Mouse (Mus musculus) heart, postnatal 0 days (tissue): ENCODE measurements around the gene Olfr97.

Source experiments
- CTCF ChIP-seq: IDR thresholded peaks from 2 replicates; pipeline ENCODE4 v1.5.1; 2016; ENCODE audit warnings: antibody characterized with exemption, control low read depth, low read depth
- EP300 ChIP-seq: IDR thresholded peaks from 2 replicates; pipeline ENCODE4 v1.6.1; 2016; ENCODE audit warnings: antibody characterized with exemption, low read depth

- TF ChIP-seq EP300 (no peak), CTCF (no peak)
Measured at GRCm38 (mm10) chr17:37200894-37201293, 36.2 kb downstream of the Olfr97 start, which contains the start of gene Olfr94.
